Mouse (Mus musculus): ENCODE measurements around the gene Abhd16a. TPM values are rescaled to one million over a fixed set of nuclear protein-coding genes. Genes with fewer than 3 reads are reported as not detected.

The Abhd16a gene
- polyA plus RNA-seq, 1 experiment from 2014 or later: 47.4 TPM

GRCm38 (mm10) chr17:35058316-35058715 is 30.7 kb upstream of the Abhd16a start:
- Histone ChIP-seq H3K4me3 (ENCODE audit: low read depth, low read length) (peak overlapping the region; percentile 77; the same call in 1 of the 2 replicates), H3K9ac (ENCODE audit: low read depth, low read length) (peak overlapping the region; percentile 94; the same call in 1 of the 2 replicates), H3K9me3 (replicated peaks; ENCODE audit: control insufficient read depth, low read length) (no peaks in the 10 kb centered on the region), H3K4me1 (ENCODE audit: control insufficient read depth, insufficient read depth, low read length) (peaks cover 16% of the 10 kb centered on the region), H3K27me3 (ENCODE audit: control insufficient read depth, insufficient read depth, low read length) (0 out of 2 replicates have a peak, but pooled peaks cover 4% of the 10 kb centered on the region), H3K4me2 (peak overlapping the region; percentile 77), H3K27ac (ENCODE audit: low read depth, low read length) (peak overlapping the region; percentile 91; the same call in 1 of the 2 replicates), H3K36me3 (ENCODE audit: control insufficient read depth, insufficient read depth, low read length) (peaks cover 39% of the 10 kb centered on the region)
- no peak for ATAC-seq (replicated peaks; ENCODE audit: insufficient number of reproducible peaks, low FRiP score, low TSS enrichment)
- 57% methylated on average over 9 of the region's 9 CpGs for WGBS (ENCODE audit: insufficient replicate concordance)

- WGBS (ENCODE audit: insufficient replicate concordance): under 1% methylated on average over 57 of the region's 57 CpGs
- Histone ChIP-seq H3K4me1 (ENCODE audit: control insufficient read depth, insufficient read depth, low read length) (peaks cover 16% of the 10 kb centered on the region), H3K27ac (ENCODE audit: low read depth, low read length) (peak within 1 kb of the TSS; percentile 91), H3K9me3 (replicated peaks; ENCODE audit: control insufficient read depth, low read length) (no peaks in the 10 kb centered on the region), H3K9ac (ENCODE audit: low read depth, low read length) (peak within 1 kb of the TSS; percentile 94), H3K27me3 (ENCODE audit: control insufficient read depth, insufficient read depth, low read length) (peaks cover 11% of the 10 kb centered on the region; the same call in 1 of the 2 replicates), H3K4me2 (peak within 1 kb of the TSS; percentile 77), H3K36me3 (ENCODE audit: control insufficient read depth, insufficient read depth, low read length) (peaks cover 33% of the 10 kb centered on the region), H3K4me3 (ENCODE audit: low read depth, low read length) (peak within 1 kb of the TSS; percentile 77)
- ATAC-seq (replicated peaks; ENCODE audit: insufficient number of reproducible peaks, low FRiP score, low TSS enrichment): peak; percentile 88
These were observed 29.9 kb upstream of the Abhd16a start, which contains the start of gene Ddah2 for GRCm38 (mm10) chr17:35058911-35059892. Gene Ddah2, plus strand, starts transcription at chr17:35059035.

- no peaks in the 10 kb centered on the region for H3K9me3 ChIP-seq (replicated peaks; ENCODE audit: control insufficient read depth, low read length)
- peaks cover 19% of the 10 kb centered on the region for H3K27me3 ChIP-seq (ENCODE audit: control insufficient read depth, insufficient read depth, low read length)
- peaks cover 30% of the 10 kb centered on the region for H3K36me3 ChIP-seq (ENCODE audit: control insufficient read depth, insufficient read depth, low read length)
- ATAC-seq (replicated peaks; ENCODE audit: insufficient number of reproducible peaks, low FRiP score, low TSS enrichment): no peak
- WGBS (ENCODE audit: insufficient replicate concordance): 27% methylated on average over 14 of the region's 14 CpGs
- peaks cover 20% of the 10 kb centered on the region for H3K4me1 ChIP-seq (ENCODE audit: control insufficient read depth, insufficient read depth, low read length)
- peak overlapping the region; percentile 77 for H3K4me3 ChIP-seq (ENCODE audit: low read depth, low read length)
- H3K27ac ChIP-seq (ENCODE audit: low read depth, low read length): no peak overlapping the region
- H3K4me2 ChIP-seq: peak overlapping the region; percentile 77
- H3K9ac ChIP-seq (ENCODE audit: low read depth, low read length): peak overlapping the region; percentile 94
These were observed 29.0 kb upstream of the Abhd16a start for GRCm38 (mm10) chr17:35060071-35060470.

GRCm38 (mm10) chr17:35060737-35061297 is 28.2 kb upstream of the Abhd16a start:
- no peak for ATAC-seq (replicated peaks; ENCODE audit: insufficient number of reproducible peaks, low FRiP score, low TSS enrichment)
- Histone ChIP-seq H3K4me1 (ENCODE audit: control insufficient read depth, insufficient read depth, low read length) (peaks cover 27% of the 10 kb centered on the region), H3K9me3 (replicated peaks; ENCODE audit: control insufficient read depth, low read length) (no peaks in the 10 kb centered on the region), H3K9ac (ENCODE audit: low read depth, low read length) (0 out of 2 replicates have a peak overlapping the region, but pooled peaks have one; percentile 94), H3K4me3 (ENCODE audit: low read depth, low read length) (peak overlapping the region; percentile 77), H3K27ac (ENCODE audit: low read depth, low read length) (no peak overlapping the region), H3K36me3 (ENCODE audit: control insufficient read depth, insufficient read depth, low read length) (peaks cover 26% of the 10 kb centered on the region), H3K27me3 (ENCODE audit: control insufficient read depth, insufficient read depth, low read length) (peaks cover 26% of the 10 kb centered on the region), H3K4me2 (peak overlapping the region; percentile 77)
- 62% methylated on average over 22 of the region's 22 CpGs for WGBS (ENCODE audit: insufficient replicate concordance)

- peaks cover 22% of the 10 kb centered on the region for H3K36me3 ChIP-seq (ENCODE audit: control insufficient read depth, insufficient read depth, low read length)
- 78% methylated on average over 8 of the region's 8 CpGs for WGBS (ENCODE audit: insufficient replicate concordance)
These were observed 27.8 kb upstream of the Abhd16a start for GRCm38 (mm10) chr17:35061299-35061698.

GRCm38 (mm10) chr17:35063466-35063865 is 25.6 kb upstream of the Abhd16a start:
- no peak overlapping the region for H3K4me3 ChIP-seq (ENCODE audit: low read depth, low read length)
- no peak overlapping the region for H3K4me2 ChIP-seq
- no peaks in the 10 kb centered on the region for H3K9me3 ChIP-seq (replicated peaks; ENCODE audit: control insufficient read depth, low read length)
- H3K27ac ChIP-seq (ENCODE audit: low read depth, low read length): no peak overlapping the region
- 83% methylated on average over 3 of the region's 3 CpGs for WGBS (ENCODE audit: insufficient replicate concordance)
- ATAC-seq (replicated peaks; ENCODE audit: insufficient number of reproducible peaks, low FRiP score, low TSS enrichment): no peak
- H3K9ac ChIP-seq (ENCODE audit: low read depth, low read length): no peak overlapping the region
- H3K27me3 ChIP-seq (ENCODE audit: control insufficient read depth, insufficient read depth, low read length): peaks cover 50% of the 10 kb centered on the region
- H3K36me3 ChIP-seq (ENCODE audit: control insufficient read depth, insufficient read depth, low read length): peaks cover 13% of the 10 kb centered on the region
- H3K4me1 ChIP-seq (ENCODE audit: control insufficient read depth, insufficient read depth, low read length): peaks cover 24% of the 10 kb centered on the region

More at GRCm38 (mm10) chr17:35061299-35061698, 27.8 kb upstream of the Abhd16a start:
- H3K27ac ChIP-seq (ENCODE audit: low read depth, low read length): no peak overlapping the region
- no peaks in the 10 kb centered on the region for H3K9me3 ChIP-seq (replicated peaks; ENCODE audit: control insufficient read depth, low read length)
- ATAC-seq (replicated peaks; ENCODE audit: insufficient number of reproducible peaks, low FRiP score, low TSS enrichment): no peak
- no peak overlapping the region for H3K9ac ChIP-seq (ENCODE audit: low read depth, low read length)
- H3K4me2 ChIP-seq: no peak overlapping the region; the same call in 1 of the 2 replicates
- peaks cover 27% of the 10 kb centered on the region for H3K4me1 ChIP-seq (ENCODE audit: control insufficient read depth, insufficient read depth, low read length)
- H3K4me3 ChIP-seq (ENCODE audit: low read depth, low read length): no peak overlapping the region
- peaks cover 31% of the 10 kb centered on the region for H3K27me3 ChIP-seq (ENCODE audit: control insufficient read depth, insufficient read depth, low read length)

GRCm38 (mm10) chr17:35064378-35064877 is 24.6 kb upstream of the Abhd16a start:
- Histone ChIP-seq H3K36me3 (ENCODE audit: control insufficient read depth, insufficient read depth, low read length) (peaks cover 13% of the 10 kb centered on the region), H3K27me3 (ENCODE audit: control insufficient read depth, insufficient read depth, low read length) (peaks cover 50% of the 10 kb centered on the region), H3K9ac (ENCODE audit: low read depth, low read length) (no peak overlapping the region), H3K27ac (ENCODE audit: low read depth, low read length) (no peak overlapping the region), H3K4me3 (ENCODE audit: low read depth, low read length) (peak overlapping the region; percentile 38; the same call in 1 of the 2 replicates), H3K9me3 (replicated peaks; ENCODE audit: control insufficient read depth, low read length) (no peaks in the 10 kb centered on the region), H3K4me1 (ENCODE audit: control insufficient read depth, insufficient read depth, low read length) (peaks cover 20% of the 10 kb centered on the region), H3K4me2 (peak overlapping the region; percentile 66)
- 32% methylated on average over 10 of the region's 10 CpGs for WGBS (ENCODE audit: insufficient replicate concordance)
- no peak for ATAC-seq (replicated peaks; ENCODE audit: insufficient number of reproducible peaks, low FRiP score, low TSS enrichment)

All from heart, embryonic 11.5 days (tissue).